Mouse (Mus musculus) cerebellum, adult 2 months (tissue): ENCODE results near the gene Cpa2.

Experiments used
- CTCF ChIP-seq: fragments of 200-500 bp; IDR thresholded peaks from 2 replicates; pipeline ENCODE4 v1.5.1; 2011; ENCODE audit warnings: low read depth, mild to moderate bottlenecking, control low read depth, low read length, moderate library complexity, borderline replicate concordance; ENCODE audit not compliant: insufficient read depth
- POLR2A ChIP-seq: fragments of 200-500 bp; IDR thresholded peaks from 2 replicates; pipeline ENCODE4 v1.6.1; 2011; ENCODE audit warnings: low read length, control low read depth, borderline replicate concordance; ENCODE audit not compliant: insufficient read depth

GRCm38 (mm10) chr6:30556080-30556479 is 14.7 kb downstream of the Cpa2 start:
- TF ChIP-seq POLR2A: no peak
- TF ChIP-seq CTCF: no peak
